Mouse (Mus musculus): Measurements from ENCODE around the gene Mrtfa. TPM values are rescaled to one million over a fixed set of nuclear protein-coding genes. Genes with fewer than 3 reads are reported as not detected.

The Mrtfa gene
- total RNA-seq, 2 experiments from 2014 or later, result 18.9 to 20.5 TPM

- DNase-seq, result no peak
Observed at GRCm38 (mm10) chr15:81030891-81031425, 159.6 kb downstream of the Mrtfa start.

- peak; percentile 63 for DNase-seq
Observed at GRCm38 (mm10) chr15:81027378-81028173, 163.0 kb downstream of the Mrtfa start.

GRCm38 (mm10) chr15:81026901-81027300 lies 163.7 kb downstream of the Mrtfa start:
- no peak for DNase-seq

- DNase-seq, result no peak
Observed at GRCm38 (mm10) chr15:81023842-81024241, 166.7 kb downstream of the Mrtfa start.

GRCm38 (mm10) chr15:81022437-81022836 lies 168.1 kb downstream of the Mrtfa start:
- no peak for DNase-seq

- DNase-seq, result no peak
Observed at GRCm38 (mm10) chr15:81021377-81021776, 169.2 kb downstream of the Mrtfa start.

- no peak for DNase-seq
Observed at GRCm38 (mm10) chr15:81017308-81017707, 173.2 kb downstream of the Mrtfa start.

- DNase-seq, result peak; percentile 13
Observed at GRCm38 (mm10) chr15:81016488-81016887, 174.1 kb downstream of the Mrtfa start.

GRCm38 (mm10) chr15:81015068-81015744 lies 175.4 kb downstream of the Mrtfa start:
- peak; percentile 15 for DNase-seq

GRCm38 (mm10) chr15:81013186-81013585 lies 177.4 kb downstream of the Mrtfa start:
- DNase-seq, result peak; percentile 4

- DNase-seq, result peak; percentile 3
Observed at GRCm38 (mm10) chr15:81012359-81012758, 178.2 kb downstream of the Mrtfa start.

GRCm38 (mm10) chr15:81011523-81011922 lies 179.0 kb downstream of the Mrtfa start:
- peak; percentile 4 for DNase-seq

- DNase-seq, result no peak
Observed at GRCm38 (mm10) chr15:81010114-81010513, 180.4 kb downstream of the Mrtfa start.

- no peak for DNase-seq
Observed at GRCm38 (mm10) chr15:81008689-81009123, 181.9 kb downstream of the Mrtfa start.

GRCm38 (mm10) chr15:81007905-81008304 lies 182.7 kb downstream of the Mrtfa start:
- DNase-seq, result no peak

GRCm38 (mm10) chr15:81007339-81007738 lies 183.2 kb downstream of the Mrtfa start:
- DNase-seq, result no peak

- no peak for DNase-seq
Observed at GRCm38 (mm10) chr15:81006127-81006735, 184.3 kb downstream of the Mrtfa start.

GRCm38 (mm10) chr15:81000419-81001138 lies 190.0 kb downstream of the Mrtfa start:
- DNase-seq, result no peak

- DNase-seq, result no peak
Observed at GRCm38 (mm10) chr15:80997077-80997476, 193.5 kb downstream of the Mrtfa start.

GRCm38 (mm10) chr15:80996090-80996835 lies 194.3 kb downstream of the Mrtfa start:
- DNase-seq, result no peak

- DNase-seq, result no peak
Observed at GRCm38 (mm10) chr15:80994959-80995358, 195.6 kb downstream of the Mrtfa start.

Data from gastrocnemius, postnatal 25 days (tissue).